Mouse (Mus musculus) G1E (cell line): ENCODE results near the gene Ptrh1.

Experiments
- CTCF ChIP-seq: IDR thresholded peaks from 2 replicates; pipeline ENCODE4 v1.5.1; 2012; ENCODE audit warnings: low read depth, low read length, inconsistent platforms, mixed read lengths
- TAL1 ChIP-seq: conservative IDR thresholded peaks from 2 replicates; pipeline ENCODE4 v1.6.1; 2012; ENCODE audit warnings: low read depth, low read length, inconsistent platforms, mixed read lengths

DNA sequence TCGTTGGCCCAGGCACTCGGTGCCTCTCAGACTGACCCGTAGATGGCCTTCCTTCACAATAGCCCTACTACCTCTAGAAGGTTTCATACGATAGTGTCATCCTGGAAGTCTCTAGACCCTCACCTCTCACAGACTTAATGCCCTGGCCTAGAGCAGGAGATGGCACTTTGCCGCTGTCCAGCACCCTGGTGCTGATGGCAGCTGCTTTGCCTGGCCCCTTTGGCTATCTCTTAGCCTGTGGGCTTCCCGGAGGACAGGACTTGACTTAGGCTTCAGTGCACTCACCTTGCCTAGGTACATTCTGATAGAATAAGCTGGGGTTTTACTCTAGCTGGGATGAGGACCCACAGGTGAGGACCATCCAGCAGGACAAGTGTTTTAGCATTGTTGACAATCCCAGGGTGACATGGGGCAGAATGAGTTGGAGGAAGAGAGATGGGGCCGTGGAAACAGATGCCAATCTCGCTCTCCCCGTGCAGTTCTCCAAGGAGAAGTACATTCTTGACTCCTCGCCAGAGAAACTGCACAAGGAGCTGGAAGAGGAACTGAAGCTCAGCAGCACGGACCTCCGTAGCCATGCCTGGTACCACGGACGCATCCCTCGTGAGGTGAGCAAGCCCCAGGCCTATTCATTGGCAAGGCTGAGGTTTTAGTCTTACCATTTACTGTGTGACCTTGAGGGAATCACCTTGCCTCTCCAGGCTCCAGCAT, 31.2 kb upstream of the Ptrh1 start:
- TF ChIP-seq CTCF (no peak), TAL1 (no peak)
